Mouse (Mus musculus) colon, adult 2 months (tissue): ENCODE results near the gene Terf2ip. TPM values are rescaled to one million over a fixed set of nuclear protein-coding genes. Genes with fewer than 3 reads are reported as not detected.

Source experiments
- polyA plus RNA-seq: library from polyadenylated mRNA; depleted of rRNA; stranded (reverse); fragments of >200 nt; gene quantifications from 2 replicates; pipeline ENCODE4 v1.2.3, GENCODE M21; 2012; rRNA removed

Terf2ip gene
- polyA plus RNA-seq = 9.7 and 12.3 TPM in 2 replicates

DNA sequence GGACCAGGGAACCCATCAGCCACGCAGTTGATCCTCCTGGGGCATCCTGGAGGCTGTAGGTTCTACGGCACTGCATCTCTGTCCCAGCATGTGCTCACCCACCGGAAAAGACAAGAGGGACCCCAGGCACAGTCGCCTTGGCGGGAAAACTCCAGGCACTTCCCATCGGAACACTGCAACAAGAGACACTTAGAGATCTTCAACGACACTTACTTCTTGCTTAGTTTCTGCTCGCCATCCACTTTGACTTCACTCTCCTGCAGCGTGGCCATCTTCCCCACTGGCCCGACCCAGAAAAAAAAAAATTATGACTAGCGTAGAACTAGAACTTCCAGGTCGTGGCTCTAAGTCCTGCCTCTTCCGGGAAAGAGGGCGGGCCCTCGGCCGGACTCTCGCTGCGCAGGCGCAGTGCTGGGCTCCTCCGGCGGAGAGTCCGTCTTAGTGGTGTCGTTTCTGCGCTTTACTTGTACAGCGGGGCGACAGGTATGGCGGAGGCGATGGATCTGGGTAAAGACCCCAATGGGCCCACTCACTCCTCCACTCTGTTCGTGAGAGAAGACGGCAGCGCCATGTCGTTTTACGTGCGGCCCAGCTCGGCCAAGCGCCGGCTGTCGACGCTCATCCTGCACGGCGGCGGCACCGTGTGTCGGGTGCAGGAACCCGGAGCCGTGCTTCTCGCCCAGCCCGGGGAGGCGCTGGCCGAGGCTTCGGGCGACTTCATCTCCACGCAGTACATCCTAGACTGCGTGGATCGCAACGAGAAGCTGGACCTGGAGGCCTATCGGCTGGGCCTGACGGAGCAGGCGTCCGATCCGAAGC is at the start of gene Terf2ip, which contains the start of gene Kars:
Terf2ip (plus strand) TSS at position 402 of the 819 bp plus-strand sequence.
Kars (minus strand) TSS at position 327 of the 819 bp plus-strand sequence.

GRCm38 (mm10) chr8:111992013-111992702 is 19.0 kb upstream of the Terf2ip start, which contains the start of gene Adat1:
TSS of gene Adat1 (minus strand) at chr8:111992302.

DNA sequence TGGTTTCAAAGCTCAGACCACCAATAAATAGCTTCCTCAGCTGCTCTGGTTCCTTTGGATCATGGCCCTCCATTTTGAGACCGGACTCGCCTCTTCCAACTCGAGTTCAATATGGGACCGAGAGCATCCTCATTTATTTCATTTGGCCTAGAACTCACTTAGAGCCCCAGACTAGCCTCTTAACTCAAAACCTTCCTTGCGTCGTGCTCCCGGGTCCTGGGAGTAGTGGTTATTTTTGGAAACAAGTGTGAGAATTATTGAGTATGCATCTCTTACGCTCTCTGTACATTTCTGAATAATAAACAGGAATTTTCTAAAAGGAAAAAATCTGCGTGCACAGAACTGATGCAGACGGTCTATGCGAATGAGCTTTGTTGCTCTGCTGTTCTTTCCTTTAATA is 3.7 kb downstream of the Terf2ip start, which contains the start of gene Gm6793:
Gm6793 (minus strand) TSS at position 101 of the 400 bp plus-strand sequence.

Other genes with a start within 250 kb of the Terf2ip start
- 1.8 and 2.1 TPM in 2 replicates for gene Cfdp1, start 157.1 kb upstream of the Terf2ip start, polyA plus RNA-seq
- gene Tmem170, start 134.6 kb upstream of the Terf2ip start, polyA plus RNA-seq = 4.5 and 5.3 TPM in 2 replicates
- 2.0 TPM in 2 replicates for gene Chst5, start 101.0 kb upstream of the Terf2ip start, polyA plus RNA-seq
- gene Tmem231, start 77.5 kb upstream of the Terf2ip start, polyA plus RNA-seq = 4.2 and 5.7 TPM in 2 replicates
- gene Gabarapl2, start 70.7 kb upstream of the Terf2ip start, polyA plus RNA-seq = 20.5 and 23.9 TPM in 2 replicates
- 1.6 and 1.8 TPM in 2 replicates for gene Adat1, start 19.1 kb upstream of the Terf2ip start, polyA plus RNA-seq
- 37.6 and 47.0 TPM in 2 replicates for gene Kars, start 75 bp upstream of the Terf2ip start, polyA plus RNA-seq
- not detected in 2 replicates for gene Gm6793, start 3.6 kb downstream of the Terf2ip start, polyA plus RNA-seq